Mouse (Mus musculus) kidney, adult 9 months (tissue): ENCODE measurements around the gene Syndig1.

Experiments used
- DNase-seq: peaks from one replicate; pipeline ENCODE4 v3.0.0; 2022

Syndig1 gene

DNA sequence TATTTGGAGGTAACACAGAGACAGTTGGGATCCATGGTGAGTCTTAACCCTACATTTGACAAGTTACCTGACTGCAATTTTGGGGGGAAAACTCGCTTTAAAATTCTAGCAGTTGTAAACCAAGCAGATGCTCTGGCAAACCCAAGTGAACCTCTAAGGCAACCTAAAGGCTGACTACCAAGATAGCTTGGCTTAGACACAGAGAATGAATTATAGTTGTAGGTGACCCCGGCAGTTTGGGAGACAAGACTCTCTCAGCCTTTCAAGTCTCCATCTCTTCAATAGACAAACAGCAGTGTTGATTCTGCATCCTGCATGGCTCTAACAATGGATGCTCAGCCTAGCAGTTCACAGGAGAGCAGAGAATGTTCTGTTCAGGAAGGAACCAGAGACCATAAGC lies at the start of gene Syndig1:
Syndig1 (plus strand) TSS at position 301 of the 400 bp plus-strand sequence.
- no peak for DNase-seq

DNA sequence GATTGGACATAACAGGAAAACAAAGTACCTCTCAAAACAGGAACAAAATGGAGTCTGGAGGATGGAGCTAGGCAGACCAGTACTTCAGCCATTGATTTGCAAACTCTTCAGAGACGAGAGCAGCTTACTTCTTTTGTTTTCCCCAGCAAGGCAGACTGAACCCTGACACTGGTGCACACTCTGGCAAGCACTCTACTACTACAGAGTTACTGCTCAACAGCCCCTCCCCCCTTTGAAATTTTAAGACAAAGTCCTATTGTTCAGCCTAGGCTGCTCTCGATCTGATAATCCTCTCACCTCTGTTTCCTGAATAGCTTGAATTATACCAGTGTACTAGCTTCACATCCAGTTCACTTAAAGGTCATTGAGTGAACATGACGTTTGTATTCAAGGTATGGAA lies 30.4 kb upstream of the Syndig1 start:
- DNase-seq, result no peak

DNA sequence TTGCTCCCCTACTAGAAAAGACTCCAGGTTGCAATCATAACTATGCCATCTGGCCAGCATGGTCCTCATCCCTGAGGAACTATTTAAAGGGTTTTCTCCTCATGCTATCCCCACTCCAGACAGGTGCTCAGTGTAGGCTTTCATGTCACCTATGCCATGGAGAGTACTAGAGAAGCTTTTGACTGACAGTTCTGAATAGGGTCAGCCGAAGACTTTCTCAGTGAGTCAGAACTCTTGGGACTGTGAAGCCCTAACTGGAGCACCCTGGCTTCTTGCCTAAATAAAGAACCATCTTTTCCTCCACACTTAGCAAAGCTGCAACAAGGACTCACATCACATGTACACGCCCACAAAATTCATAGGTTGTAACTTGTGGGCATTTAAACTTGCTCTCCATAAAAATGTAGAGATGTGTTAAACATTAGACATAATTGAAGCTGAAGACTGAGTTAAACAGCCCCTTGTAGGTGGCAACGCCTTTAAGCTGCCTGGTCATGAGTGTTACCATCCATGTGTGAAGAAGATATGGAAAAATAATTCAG lies 24.3 kb upstream of the Syndig1 start:
- DNase-seq, result no peak

DNA sequence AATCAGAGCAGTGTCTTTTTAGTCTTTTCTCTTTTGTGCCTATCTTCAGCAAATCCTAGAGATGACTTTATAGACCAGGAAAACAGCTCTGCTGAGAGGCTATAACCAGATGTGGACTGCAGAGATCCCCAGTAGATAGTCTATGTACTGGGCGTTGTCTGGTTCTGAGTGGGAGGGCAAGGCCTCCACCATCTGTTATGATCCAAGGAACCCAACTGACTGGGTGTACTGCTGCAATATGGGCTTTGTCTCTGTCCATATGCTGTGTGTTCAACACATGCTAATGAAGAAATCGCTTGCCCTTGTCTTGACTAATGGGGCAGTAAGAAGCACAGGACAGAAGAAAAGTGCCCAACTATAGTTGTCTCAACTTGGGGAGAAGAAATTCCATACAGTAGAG lies 23.8 kb upstream of the Syndig1 start:
- no peak for DNase-seq

DNA sequence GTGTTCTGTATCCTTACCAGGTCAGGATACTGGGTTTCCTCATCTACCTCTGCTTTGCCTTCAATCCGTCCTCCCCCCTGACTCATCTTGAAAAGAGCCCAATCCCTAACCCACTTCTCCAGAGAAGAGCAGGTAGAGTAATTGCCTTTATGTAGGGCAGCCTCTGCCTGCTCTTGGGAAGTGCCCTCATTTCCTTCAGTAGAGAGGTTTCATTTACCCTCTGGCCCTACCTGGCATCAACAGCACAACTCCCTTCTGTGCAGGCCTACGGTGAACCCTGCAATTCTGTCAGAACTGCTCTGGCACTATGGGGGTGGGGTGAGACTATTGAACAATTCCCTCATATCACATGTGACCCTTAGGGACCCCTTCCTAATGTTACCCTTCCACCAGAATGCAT lies 16.1 kb upstream of the Syndig1 start:
- DNase-seq, result no peak

DNA sequence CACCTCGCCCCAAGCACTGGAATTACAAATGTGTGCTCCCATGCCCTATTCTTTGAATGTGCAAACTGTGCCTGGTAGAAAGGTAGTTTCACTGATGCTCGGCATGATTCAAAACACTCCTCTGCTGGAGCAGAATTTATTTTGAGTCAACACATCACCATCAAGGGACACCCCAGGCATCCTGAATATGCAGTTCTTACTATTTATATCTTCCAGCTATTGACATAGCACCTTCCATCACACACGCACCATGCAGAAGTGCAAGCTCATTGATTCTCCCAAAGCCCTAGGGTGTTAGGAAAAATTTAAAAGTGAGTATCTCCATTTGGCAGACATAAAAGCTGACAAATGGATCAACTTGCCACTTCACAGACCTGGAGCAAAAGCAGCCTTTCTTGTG lies 10.6 kb upstream of the Syndig1 start:
- DNase-seq, result no peak

DNA sequence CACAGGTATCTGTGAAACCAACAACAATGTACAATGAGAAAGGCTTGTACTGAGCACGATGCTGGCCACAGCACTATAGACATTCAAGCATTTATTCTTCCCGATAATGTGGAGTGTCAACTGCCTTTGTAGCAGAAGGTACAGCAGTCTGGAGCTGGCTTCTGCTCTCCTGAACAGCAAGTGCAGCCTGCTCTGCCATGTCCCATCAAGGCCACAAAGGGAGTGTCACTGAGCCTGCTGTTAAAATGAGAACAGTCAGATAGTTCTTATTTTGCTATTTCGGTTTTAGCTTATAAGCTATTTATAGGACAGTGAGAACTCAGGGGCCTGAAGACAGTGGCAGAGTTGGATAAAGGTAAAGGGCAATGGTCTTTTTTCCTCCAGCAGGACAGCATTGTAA lies 9.3 kb upstream of the Syndig1 start:
- DNase-seq, result no peak

DNA sequence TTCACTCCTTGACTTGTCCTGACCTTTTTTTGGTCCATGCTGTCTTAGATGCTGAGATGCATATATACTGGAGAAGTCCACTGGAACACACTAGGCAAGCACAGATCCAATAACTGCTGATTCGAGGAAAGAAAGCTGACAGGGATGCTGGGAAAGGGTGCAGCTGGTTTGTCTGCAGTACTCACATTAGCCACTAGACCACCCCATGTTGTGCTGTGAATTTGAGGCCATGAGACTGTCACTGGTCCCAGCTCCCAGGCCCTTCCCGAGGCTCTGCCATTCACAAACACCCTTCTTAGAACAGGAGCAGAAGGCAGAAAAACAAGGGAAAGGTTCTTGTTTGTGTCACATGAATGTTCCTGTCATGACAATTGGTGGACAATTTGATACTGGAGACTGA lies 8.8 kb upstream of the Syndig1 start:
- no peak for DNase-seq

DNA sequence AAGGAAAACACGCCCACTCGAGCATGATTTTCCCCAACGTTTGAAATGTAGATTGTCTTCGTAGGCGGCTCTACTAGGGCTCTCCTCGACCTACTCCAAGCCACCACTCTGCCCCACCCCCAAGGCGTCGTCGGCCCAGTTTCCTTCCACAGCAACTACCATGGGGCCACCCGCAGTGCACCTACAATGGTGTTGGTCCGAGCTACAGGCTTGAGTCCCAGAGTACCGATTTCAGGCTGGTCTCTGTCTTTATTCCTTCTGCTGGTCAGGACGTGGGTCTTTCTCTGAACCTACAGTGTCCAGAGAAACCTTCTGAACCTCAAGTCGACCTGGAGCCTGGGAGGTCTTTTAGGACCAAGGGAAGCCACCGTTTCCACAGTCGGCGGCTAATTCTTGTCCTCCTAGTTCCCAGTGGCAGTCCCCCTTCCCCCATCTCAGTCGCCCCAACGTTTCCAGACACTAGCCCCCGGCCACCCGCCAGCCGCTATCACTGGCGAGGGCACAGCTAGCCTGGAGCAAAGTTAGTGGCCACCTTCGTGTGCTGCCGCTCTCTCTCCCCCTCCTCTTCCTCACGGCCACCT lies 1.0 kb downstream of the Syndig1 start:
- no peak for DNase-seq

DNA sequence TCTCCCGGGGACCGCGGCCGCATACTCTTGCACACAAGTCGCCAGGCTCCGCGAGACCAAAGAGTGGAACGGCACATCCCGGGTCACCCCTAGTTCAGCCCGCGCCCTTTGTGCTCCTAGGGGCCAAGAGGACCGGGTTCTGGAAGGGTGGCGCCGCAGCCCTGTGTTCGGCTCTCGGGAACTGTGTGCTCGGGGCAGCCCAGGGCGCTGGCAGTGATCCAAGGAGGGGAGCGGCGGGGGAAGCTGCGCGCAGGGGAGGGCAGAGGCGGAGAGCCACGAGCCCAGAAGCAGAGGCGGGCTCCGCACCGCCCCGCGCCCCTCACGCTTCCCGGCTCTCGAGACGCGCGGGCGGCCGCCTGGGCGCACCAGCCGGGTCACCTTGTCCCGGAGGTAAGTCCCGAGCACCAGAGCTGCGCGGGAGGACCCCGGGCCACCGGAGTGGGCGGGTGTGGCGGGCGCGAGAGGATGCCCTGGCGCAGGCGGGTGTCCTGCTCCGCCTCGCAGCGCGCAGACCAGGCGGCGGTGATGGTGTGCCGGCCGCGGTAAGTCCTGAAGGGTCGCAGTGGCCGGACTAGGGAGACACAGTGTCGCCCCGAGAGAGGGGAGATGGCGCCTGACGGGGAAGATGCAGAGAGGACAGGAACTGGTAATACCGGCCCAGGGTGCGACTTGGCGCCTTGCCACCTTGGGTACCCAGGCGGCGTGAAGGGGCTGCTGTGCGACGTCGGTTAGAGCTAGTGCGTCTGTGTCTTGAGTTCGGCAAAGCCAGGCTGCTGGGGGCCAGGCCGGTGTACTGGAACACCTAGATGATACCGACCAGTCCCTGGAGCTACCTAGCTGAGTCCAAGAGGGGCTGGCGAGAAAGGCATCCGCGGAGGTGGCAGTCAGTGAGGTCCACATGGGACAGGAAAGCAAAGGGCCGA lies 1.8 kb downstream of the Syndig1 start, which contains the start of gene C530025M09Rik:
C530025M09Rik (minus strand) TSS at position 678 of the 923 bp plus-strand sequence.
- DNase-seq, result no peak

DNA sequence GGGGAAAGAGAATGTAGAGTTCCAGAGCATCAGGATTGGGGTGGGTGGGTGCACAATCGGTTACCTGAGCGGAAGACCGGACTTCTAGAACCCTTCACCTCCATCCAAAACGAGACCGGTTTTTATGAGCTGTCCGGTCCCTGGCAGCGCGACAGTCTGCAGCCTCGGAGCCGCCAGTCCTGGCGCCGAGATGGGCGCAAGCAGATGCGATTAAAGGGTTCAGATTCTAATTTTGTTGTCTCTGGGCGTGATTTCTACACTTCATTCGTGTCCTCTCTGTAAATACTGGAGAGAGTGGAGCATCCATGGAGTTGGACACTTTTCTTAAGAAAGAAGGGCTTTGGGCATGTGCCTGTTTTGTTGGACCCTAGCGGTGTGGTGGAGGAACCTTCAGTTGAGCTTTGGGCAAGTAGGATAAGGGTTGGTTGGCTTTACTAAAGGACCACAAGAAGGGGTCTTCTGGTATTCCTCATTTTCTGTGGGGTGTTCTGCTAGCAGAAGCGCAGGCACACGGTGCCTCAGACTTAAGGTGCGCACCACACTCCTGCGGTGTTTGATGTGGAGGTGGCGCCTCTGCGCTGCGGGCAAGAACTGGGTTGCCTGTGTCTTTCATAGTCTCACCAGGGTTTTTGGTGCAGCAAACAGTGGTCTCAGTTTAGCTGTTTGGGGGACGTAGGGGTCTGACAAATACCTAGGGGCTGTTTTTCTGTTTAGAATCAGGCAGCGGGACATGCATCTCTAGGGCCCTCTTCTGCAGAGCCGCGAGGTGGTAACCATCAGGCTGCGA lies 2.6 kb downstream of the Syndig1 start:
- no peak for DNase-seq

DNA sequence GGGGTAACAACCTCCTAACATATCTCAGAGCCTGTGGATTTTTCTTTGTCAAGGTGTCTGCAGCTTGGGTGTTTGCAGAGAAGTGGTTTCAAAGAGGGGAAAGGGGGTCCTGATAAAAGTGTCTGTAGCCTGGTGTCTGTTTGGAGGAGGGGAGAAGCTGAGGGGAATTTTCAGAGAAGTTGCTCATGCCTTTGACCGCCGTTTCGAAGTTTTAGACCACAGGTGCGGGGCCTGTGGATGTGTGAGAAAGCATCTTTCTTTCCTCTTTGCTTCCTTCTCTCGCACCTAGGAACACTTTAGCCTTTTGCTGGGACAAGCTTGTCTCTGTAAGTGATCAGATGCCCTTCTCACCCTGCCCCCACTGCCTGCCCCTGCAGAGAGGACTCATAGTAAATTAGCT lies 3.3 kb downstream of the Syndig1 start:
- DNase-seq, result no peak

DNA sequence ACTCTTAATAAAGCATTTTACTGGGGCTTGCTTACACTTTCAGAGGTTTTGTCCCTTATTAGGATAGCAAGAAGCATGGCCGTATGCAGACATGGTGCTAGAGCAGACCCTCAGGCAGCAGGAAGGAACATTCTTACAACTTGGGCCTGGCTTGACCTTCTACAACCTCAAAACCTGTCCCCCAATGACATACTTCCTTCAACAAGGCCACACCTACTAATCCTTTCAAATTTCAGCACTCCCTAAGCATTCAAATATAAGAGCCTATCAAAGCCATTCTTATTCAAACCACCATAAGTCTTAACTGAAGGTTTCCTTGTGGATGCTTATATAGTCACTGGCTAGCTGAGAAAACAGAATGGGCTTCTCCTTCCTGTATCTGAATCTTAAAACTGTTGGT lies 6.1 kb downstream of the Syndig1 start:
- DNase-seq, result no peak

DNA sequence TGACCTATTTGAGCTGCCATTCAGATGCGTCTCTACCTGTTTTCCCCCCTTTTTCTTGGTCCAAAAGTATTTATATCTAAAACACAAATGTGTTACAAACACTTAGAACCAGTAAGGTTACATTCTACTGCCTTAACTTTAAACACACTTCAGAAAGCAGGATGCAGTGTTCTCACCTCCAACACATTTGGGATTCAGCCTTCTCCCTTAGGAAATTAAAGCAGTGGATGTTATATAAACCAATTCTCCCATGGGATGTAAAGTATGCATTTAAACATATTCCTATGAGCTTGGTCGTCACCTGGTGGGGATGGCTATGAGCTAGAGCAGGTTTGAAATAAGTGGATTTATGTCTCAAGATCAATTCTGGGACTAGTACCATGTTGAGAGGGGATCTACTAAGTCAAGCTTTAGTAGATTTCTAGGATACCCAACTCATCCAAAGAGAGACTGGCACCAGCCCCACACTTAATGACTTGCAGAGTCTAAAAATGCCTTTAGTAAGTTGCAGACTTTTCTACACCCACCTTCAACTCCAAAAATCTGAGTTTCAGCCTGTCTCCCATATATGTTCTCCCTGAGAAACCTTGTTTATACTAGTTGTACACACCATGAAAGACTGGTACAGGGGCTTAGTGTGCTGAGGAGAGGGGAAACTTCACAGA lies 7.6 kb downstream of the Syndig1 start:
- DNase-seq, result no peak

DNA sequence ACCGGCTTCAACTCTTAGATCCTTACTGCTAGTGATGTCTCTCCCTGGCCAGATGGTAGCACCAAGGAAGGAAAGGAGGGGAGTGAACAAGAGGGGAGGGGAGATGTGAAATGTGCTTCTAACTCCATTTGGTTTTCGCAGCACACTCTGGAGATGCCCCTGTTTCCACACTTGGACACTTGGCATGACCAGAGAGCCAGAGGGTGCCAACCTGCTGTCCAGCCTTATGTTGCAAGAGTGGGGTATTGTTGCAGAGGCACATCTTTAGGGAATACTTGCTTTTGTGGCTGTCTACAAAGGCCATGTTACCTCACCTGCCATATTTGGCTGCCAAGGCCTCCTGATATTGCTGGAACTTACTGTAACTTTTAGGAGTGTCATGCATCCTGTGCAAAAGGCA lies 10.7 kb downstream of the Syndig1 start:
- DNase-seq, result no peak

DNA sequence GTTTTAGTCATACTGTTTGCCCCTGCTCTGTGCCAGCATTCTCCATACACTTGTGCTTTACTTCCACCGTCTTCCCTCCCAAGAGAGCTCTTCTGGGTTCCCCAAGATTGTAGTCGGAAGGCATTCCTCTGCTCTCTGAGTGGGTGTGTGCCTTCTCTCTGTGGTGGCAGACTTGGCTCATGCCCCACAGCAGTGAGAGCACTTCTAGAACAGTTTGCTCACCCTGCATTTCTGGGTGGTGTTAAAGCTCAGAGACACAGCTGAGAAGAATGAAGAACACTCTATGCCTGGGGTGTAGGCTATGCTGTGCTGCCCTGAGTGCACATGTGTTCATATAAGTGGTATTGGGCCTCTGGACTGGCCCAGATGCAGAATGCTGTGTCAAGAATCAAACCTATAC lies 15.6 kb downstream of the Syndig1 start:
- DNase-seq, result no peak

DNA sequence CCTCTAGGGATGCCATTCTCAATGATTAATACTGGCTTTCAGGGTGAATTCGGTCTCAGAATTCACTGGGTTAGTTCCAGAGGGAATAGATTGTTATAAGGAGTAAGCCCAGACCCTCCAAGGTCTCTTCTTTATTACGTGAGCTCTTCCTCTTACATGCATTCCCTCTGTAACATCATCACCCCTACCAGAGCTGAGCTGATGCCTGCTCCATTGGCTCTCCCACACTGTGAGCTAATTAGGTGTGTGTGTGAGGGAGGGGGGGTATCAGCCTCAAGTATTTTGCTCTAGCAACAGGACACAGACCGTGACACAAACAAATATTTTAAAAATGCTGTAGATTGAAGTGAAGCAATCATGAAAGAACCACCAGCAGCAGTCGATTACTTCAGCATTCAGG lies 19.8 kb downstream of the Syndig1 start:
- DNase-seq, result no peak

DNA sequence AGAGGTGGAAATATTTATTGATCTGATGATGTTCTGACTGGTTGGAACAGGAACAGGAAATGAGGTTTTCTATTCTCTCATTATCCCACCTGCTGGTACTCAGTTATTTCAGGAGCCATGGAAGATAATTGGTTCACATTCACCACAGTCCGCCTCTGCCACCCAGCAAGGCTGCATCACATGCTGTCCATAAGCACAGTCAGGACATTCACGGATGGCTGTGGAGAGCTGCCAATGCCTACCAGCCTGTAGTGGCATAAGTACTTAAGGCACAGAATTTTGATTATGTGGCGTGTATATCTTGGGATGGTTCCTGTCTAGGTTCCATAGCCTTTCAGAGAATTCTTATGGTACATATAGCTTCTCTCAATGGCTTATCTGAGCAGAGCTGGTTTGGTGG lies 32.0 kb downstream of the Syndig1 start:
- no peak for DNase-seq

DNA sequence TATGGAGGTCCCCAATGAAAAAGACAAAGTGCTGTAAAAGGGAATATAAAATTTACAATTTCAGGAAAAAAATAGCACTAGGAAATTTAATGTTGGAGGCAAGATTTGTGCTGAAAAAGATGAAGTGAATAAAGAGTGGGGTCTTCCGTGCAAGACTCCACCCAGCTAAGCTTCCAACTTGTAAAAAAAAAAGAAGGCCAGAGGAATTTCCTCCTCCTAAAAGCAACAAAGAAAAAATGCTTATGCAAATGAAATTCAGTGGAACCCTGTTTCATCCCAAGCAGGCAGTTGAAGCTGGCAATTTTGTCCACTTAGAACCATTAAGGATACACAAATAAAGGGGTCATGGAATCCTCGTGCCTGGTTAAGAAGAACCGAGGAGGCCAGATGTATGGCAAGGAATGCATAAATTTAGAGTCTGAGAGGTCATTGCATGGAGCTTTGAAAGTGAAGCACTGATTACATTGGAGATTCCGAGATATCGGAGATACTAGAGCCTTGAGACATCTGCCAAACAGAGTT lies 37.0 kb downstream of the Syndig1 start:
- DNase-seq, result no peak

DNA sequence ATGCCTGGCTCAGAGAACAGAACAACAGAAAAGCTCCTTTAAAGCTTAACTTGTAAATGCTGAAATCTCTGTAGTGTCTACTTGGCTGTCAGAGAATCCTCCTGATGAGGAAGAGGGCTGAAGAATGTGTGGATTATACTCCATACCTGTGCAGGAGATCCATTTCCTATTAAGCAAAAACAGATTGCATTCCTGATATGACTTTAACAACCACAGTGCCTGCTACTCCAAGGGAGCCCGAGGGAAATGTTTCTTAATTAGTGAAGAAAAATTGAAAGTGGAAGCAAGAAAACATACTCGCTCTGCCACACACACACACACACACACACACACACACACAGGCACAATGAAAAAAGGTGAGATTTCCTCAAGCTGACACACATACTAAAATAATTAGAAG lies 41.5 kb downstream of the Syndig1 start:
- no peak for DNase-seq

DNA sequence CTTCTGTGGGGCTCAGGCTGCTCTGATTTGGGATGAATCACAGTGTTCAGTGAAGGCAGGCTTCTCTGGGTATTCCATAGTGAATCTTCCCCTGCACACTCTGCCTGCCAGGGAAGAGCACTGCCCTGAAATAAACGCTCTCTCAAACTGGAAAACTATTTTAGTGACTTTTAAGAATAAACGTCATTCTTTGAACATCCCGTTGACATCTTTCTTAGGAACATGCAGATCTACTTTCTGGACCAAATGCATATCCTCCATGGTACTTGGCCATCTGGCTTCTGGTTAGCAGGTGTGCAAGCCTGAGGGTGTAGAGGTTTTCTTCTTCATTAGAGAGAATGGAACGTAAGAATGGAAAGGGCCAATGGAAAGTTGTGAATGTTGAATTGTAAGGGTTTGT lies 43.5 kb downstream of the Syndig1 start:
- no peak for DNase-seq

DNA sequence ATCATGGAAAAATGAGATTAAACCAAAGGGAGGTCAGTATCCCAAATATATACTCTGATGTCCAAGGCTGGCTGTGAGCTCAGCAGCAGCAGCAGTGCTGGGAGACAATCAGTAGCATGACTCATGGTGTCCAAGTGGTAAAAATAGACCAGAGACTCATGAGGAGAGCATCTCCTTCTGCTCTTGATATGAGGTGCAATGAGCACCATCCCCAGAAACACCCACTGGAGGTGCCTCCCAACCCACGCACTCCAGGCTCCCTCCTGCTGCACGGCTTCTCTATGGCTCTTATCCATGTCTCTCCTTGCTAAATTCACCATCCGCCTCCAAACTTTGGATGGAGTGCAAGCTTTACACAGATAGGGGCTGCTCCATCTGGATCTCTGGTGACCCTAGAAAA lies 44.3 kb downstream of the Syndig1 start:
- no peak for DNase-seq

DNA sequence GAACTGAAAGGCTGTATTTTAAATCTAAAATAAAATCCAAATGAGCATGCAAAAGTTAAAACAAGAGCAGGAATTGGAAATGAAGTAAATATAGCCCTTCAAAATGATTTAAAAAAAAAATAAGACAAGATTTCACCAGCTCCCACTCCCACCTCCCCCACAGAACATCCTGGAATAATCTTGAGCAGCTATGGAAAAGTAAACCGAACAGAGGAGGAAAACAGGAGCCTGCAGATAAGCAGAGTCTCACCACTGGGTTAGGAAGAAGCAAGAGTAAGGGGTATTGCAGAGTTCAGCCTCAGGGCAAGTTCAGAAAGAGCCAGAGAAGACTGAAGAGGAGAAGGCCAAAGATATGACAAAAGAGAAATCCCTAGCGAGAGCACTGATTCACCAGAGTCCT lies 48.9 kb downstream of the Syndig1 start:
- no peak for DNase-seq
